Mouse (Mus musculus): ENCODE measurements around the gene Cox7a2l.

DNA sequence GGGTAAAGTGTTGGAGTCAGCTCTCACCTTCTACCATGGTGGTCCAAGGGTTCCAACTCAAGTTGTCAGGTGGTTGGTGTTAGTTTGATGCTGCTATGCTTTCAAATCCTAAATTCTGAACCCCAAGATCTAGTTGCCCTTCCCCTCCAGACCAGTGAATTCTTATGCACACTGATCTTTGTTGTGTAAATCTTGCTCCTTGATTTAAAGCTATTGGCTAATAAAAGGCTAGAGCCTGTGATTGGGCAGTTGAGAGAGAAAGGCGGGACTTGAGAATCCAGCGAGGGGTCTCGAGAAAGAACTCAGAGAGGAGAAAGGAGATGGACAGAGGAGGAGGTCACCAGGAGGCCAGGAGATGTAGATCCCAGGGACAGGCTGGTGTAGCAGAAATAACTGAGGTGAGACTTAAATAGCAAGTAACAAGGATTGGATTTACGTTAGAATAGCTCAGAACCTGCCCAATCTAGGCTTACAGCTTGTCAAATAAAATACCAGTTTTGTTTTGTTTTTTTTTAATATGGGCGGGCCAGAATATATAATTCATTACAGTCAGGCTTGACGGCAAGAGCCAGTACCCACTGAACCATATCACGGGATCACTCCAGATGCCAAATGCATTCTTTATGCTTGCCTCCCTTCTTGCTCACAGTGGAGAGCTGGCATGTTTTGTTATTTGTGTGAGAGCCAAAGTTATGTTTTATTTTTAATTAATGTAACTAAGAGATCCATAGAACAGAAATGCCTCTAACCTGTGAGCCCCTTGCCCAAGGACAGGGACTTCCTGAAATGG lies 5.7 kb upstream of the Cox7a2l start:
- TF ChIP-seq CTCF (IDR thresholded peaks at IDR 0.05) (no peak), EP300 (IDR thresholded peaks at IDR 0.05) (no peak)
